Mouse (Mus musculus): ENCODE data around the gene Olfr1462. TPM values are rescaled to one million over a fixed set of nuclear protein-coding genes. Genes with fewer than 3 reads are reported as not detected.

The Olfr1462 gene
- not detected for polyA plus RNA-seq (2017; shearing (Covaris generic))

DNA sequence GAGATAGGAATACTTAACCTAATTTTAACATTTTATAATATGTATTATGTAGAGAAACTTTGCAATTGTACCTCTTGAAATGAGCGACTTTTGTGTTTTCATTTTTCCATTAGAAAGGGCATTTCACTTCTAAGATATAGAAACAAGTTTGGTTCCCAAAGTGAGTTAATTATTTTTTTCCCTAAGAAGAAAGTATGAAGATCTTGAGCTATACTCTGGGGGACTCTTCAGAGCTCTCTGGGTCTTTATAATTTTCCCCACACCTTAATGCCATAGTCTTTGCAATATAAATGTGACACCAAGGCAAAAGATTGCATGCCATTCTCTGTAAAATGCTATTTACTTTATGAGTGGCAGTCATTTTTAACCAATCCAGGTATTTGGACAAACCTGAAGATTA is at the start of gene Olfr1462:
Gene Olfr1462, plus strand, starts transcription at position 301 of the 400 bp plus-strand sequence.

DNA sequence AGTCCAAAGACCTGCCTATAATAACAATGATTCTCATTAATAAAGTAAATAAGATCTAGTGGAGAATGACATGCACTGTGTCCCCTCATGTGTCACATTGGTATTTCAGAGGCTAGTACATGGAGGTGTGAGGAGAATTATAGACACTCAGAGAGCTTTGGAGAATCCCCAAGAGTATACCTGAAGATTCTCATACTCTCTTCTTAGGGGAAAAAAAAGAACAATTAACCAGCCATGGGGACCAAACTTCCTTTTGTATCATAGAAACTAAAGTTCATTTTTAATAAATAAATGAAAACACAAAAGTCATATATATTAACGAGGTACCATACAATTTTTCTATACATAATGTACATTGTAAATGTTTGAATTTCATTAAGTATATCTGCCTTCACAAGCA is 36.1 kb upstream of the Olfr1462 start, which contains the start of gene Olfr1459:
Gene Olfr1459, minus strand, starts transcription at position 101 of the 400 bp plus-strand sequence.

DNA sequence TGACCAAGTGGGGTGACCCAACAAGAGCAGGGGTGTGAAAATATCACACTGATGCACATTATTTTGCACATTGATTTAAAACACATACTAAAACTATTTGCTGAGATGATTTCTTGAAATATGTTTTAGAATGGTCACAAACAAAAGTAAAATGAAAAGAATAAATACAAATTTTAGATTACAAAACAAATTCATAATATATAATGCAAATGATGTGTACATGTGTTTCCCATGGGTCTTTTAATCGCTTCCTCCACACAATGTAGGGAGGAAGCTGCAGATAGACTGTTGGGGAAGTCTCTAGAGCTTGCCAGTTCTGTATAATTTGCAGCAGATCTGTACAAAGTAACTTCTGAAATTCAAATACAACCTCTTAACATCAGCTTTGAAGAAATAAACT is 22.8 kb upstream of the Olfr1462 start, which contains the start of gene Olfr1461:
Gene Olfr1461, plus strand, starts transcription at position 301 of the 400 bp plus-strand sequence.

DNA sequence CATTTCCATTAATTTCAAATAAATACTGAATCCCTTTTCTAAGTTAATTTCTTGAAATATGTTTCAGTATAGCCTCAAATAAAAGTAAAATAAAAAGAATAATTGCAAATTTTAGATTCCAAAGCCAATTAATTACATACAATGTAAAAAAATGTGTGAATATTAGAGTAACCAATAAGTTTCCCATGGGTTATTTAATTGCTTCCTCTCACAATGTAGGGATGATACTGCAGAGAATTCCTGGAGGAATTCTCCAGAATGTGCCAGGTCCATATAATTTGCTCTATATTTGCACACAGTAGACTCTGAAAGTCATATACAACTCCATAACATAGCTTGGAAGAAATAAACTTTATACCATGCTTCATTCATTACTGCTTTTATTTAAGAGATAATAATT is 45.5 kb downstream of the Olfr1462 start, which contains the start of gene Olfr1463:
Gene Olfr1463, plus strand, starts transcription at position 301 of the 400 bp plus-strand sequence.

Other genes starting within 250 kb of the Olfr1462 start
- gene Olfr1450, start 235.5 kb upstream of the Olfr1462 start, polyA plus RNA-seq (2017; shearing (Covaris generic)): not detected
- not detected for gene Olfr1451, start 190.7 kb upstream of the Olfr1462 start, polyA plus RNA-seq (2017; shearing (Covaris generic))
- gene Olfr1453, start 157.4 kb upstream of the Olfr1462 start, polyA plus RNA-seq (2017; shearing (Covaris generic)): not detected
- gene Olfr1454, start 125.1 kb upstream of the Olfr1462 start, polyA plus RNA-seq (2017; shearing (Covaris generic)): not detected
- gene Olfr1457, start 87.8 kb upstream of the Olfr1462 start, polyA plus RNA-seq (2017; shearing (Covaris generic)): not detected
- not detected for gene Olfr1458, start 79.0 kb upstream of the Olfr1462 start, polyA plus RNA-seq (2017; shearing (Covaris generic))
- not detected for gene Olfr1459, start 36.2 kb upstream of the Olfr1462 start, polyA plus RNA-seq (2017; shearing (Covaris generic))
- gene Olfr1461, start 22.7 kb upstream of the Olfr1462 start, polyA plus RNA-seq (2017; shearing (Covaris generic)): not detected
- not detected for gene Olfr1463, start 45.6 kb downstream of the Olfr1462 start, polyA plus RNA-seq (2017; shearing (Covaris generic))
- gene Olfr1465, start 129.8 kb downstream of the Olfr1462 start, polyA plus RNA-seq (2017; shearing (Covaris generic)): not detected
- gene Olfr1466, start 153.1 kb downstream of the Olfr1462 start, polyA plus RNA-seq (2017; shearing (Covaris generic)): not detected
- not detected for gene Olfr1467, start 176.5 kb downstream of the Olfr1462 start, polyA plus RNA-seq (2017; shearing (Covaris generic))
- gene Olfr1469, start 222.1 kb downstream of the Olfr1462 start, polyA plus RNA-seq (2017; shearing (Covaris generic)): not detected